Mouse (Mus musculus) liver, embryonic 15.5 days (tissue): ENCODE data around the gene Gm49601. TPM values are rescaled to one million over a fixed set of nuclear protein-coding genes. Genes with fewer than 3 reads are reported as not detected.

Experiments used
- ATAC-seq: fragments of 200-750 bp; cut with Nextera tagmentation; 2 replicates; pipeline ENCODE4 v1.8.0; 2017; ENCODE audit warnings: moderate number of reproducible peaks, mild to moderate bottlenecking, moderate library complexity; ENCODE audit not compliant: insufficient read depth
- H3K27ac ChIP-seq: fragments of 300-500 bp; sonication (generic); replicated peaks from 2 replicates; pipeline ENCODE4 v1.5.1; 2015; ENCODE audit warnings: mild to moderate bottlenecking, inconsistent platforms
- H3K27me3 ChIP-seq: fragments of 300-500 bp; sonication (generic); 2 replicates; pipeline ENCODE4 v1.6.1; 2015; ENCODE audit warnings: mild to moderate bottlenecking, inconsistent platforms
- H3K36me3 ChIP-seq: fragments of 300-500 bp; sonication (generic); replicated peaks from 2 replicates; pipeline ENCODE4 v1.6.1; 2015; ENCODE audit warnings: moderate library complexity, mild to moderate bottlenecking, inconsistent platforms
- H3K4me1 ChIP-seq: fragments of 300-500 bp; sonication (generic); replicated peaks from 2 replicates; pipeline ENCODE4 v1.6.1; 2015; ENCODE audit warnings: inconsistent platforms
- H3K4me2 ChIP-seq: fragments of 300-500 bp; sonication (generic); 2 replicates; pipeline ENCODE4 v1.6.1; 2015; ENCODE audit warnings: moderate library complexity, mild to moderate bottlenecking, inconsistent platforms
- H3K4me3 ChIP-seq: fragments of 300-500 bp; sonication (generic); replicated peaks from 2 replicates; pipeline ENCODE4 v1.5.1; 2015; ENCODE audit warnings: mild to moderate bottlenecking, inconsistent platforms
- H3K9ac ChIP-seq: fragments of 300-500 bp; sonication (generic); 2 replicates; pipeline ENCODE4 v1.6.1; 2015; ENCODE audit warnings: moderate library complexity, mild to moderate bottlenecking, inconsistent platforms
- H3K9me3 ChIP-seq: fragments of 300-500 bp; sonication (generic); replicated peaks from 2 replicates; pipeline ENCODE4 v1.6.1; 2016; ENCODE audit warnings: inconsistent platforms
- WGBS: fragments of 180-500 bp; shearing (Covaris S2); methylation state at CpG from one replicate; pipeline ENCODE4 v1.1.7; 2015; ENCODE audit warnings: mixed read lengths; ENCODE audit not compliant: insufficient replicate concordance; 5-methylcytosine and 5-hydroxymethylcytosine counted together
- polyA plus RNA-seq: library from polyadenylated mRNA; unstranded; fragments of >200 nt; fragmentation: Nextera tagmentation; extraction: Ambion mirVana; gene quantifications from 2 replicates; pipeline ENCODE4 v1.2.1, GENCODE M21; 2015

The Gm49601 gene
- polyA plus RNA-seq, 1 experiment from 2014 or later: 0.39 TPM

DNA sequence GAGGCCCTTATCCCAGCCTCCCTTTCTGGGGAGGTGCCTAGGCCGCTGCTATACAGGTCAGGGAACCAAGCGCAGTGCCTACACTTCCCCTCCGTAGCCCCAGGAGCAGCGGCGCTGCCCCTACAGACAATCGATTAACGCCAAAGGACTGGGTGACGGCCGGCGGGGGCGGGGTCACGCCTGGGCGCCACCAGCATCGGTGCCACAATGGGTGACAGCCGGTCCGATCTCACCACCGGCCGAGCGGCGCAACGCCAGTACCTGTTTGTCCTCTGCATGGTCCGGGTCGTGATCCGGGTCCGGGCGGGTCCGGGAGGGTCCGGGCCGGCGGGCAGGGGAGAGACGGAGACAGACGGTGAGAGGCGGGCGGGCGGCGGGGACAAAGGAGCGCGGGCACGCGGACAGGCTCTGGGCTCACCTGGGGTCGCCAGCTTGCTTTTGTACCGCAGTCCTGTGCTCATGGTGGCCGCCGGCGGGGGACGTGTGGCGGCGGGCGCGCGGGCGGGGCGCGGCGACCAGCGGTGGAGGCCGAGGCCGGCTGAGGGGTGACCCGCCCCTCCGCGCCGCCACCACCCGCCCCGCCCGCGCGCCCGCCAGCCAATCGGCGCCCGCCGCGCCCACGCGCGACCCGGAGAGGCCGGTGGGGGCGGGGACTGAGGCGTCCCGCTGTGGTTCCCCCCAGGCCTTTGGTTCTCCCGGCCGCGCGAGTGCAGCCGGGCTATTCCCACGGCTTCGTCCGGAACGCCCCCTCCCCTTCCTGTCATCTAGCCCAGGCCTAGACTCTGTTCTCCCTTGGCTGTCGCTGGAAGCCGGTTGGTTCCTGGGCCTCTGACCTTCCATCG lies 3.4 kb upstream of the Gm49601 start, which contains the start of gene Sept5:
Sept5 (minus strand) TSS at position 565 of the 842 bp plus-strand sequence.
- Histone ChIP-seq H3K4me1 (peaks cover 35% of the 10 kb centered on the region), H3K4me2 (peak within 1 kb of the TSS; percentile 77), H3K27ac (no peak within 1 kb of the TSS), H3K27me3 (peaks cover 84% of the 10 kb centered on the region), H3K9ac (no peak within 1 kb of the TSS), H3K36me3 (no peaks in the 10 kb centered on the region), H3K9me3 (no peaks in the 10 kb centered on the region), H3K4me3 (peak within 1 kb of the TSS; percentile 58)
- peak; percentile 56; the same call in 1 of the 2 replicates for ATAC-seq
- WGBS: under 1% methylated on average over 74 of the region's 93 CpGs

GRCm38 (mm10) chr16:18628948-18629340 lies 2.7 kb upstream of the Gm49601 start:
- H3K27ac ChIP-seq: no peak overlapping the region
- H3K4me2 ChIP-seq: peak overlapping the region; percentile 77
- no peaks in the 10 kb centered on the region for H3K9me3 ChIP-seq
- H3K36me3 ChIP-seq: no peaks in the 10 kb centered on the region
- H3K9ac ChIP-seq: no peak overlapping the region
- peaks cover 35% of the 10 kb centered on the region for H3K4me1 ChIP-seq
- no peak for ATAC-seq
- H3K27me3 ChIP-seq: peaks cover 91% of the 10 kb centered on the region
- peak overlapping the region; percentile 58 for H3K4me3 ChIP-seq
- WGBS: 42% methylated on average over 2 of the region's 2 CpGs

DNA sequence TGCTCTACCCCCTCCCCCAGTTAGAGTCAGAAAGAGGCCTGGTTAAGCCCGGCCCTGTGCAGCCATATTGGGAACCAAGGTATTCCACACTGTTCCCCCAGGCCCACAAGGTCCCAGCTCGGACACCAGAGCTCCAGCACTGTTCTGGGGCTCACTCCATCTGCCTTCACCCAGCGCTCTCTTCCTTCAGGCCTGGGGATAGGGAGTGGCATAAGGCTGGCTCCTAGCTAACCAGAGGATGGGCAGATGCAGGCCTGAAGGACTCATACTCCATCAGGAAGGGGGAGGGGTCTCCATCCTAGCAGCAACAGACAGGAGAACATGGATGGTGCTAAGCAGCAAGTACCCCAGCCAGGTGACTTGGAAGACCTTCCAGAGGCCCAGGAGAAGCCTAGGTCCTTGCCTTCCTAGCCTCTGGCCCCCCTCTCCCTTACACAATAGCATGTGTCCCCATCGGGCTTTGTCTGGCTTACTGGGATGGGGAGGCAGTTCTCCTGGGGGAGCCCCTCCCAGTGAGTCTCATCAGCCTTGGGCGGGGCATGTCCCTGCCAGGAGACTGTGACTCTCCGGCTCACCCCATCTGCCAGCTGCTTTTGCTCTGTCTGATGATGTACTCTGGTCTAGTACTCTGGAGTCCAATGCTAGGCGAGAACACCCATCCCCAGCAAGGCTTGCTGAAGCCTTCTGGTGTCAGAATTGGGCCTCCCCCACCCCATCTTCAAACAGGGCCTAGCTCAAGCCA lies 2.1 kb upstream of the Gm49601 start:
- Histone ChIP-seq H3K27me3 (peaks cover 96% of the 10 kb centered on the region), H3K27ac (no peak overlapping the region), H3K36me3 (no peaks in the 10 kb centered on the region), H3K4me2 (peak overlapping the region; percentile 77), H3K4me1 (peaks cover 35% of the 10 kb centered on the region), H3K9ac (no peak overlapping the region), H3K9me3 (no peaks in the 10 kb centered on the region), H3K4me3 (peak overlapping the region; percentile 58)
- no peak for ATAC-seq
- 49% methylated on average over 7 of the region's 7 CpGs for WGBS

DNA sequence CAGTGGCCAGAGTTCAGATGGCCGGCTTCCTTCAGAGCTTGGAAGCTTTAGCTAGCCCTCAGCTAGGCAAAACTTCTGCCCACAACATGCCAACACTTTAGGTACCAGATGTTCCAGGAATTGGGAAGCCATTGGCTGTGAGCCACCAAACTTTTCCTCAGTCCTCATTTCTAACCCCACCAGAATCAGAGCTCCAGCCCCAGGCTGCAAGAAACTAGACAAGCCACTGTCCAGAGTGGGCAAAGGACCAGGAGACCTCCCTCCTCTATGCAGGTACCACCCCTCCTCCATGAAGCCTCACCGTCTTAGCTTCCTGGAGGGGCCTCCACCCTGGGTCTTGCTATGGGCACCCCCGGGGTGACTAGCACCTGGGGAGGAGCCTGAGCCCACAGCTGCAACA lies 936 bp upstream of the Gm49601 start:
- peak overlapping the region; percentile 72; the same call in 1 of the 2 replicates for H3K4me2 ChIP-seq
- H3K27ac ChIP-seq: no peak overlapping the region
- no peaks in the 10 kb centered on the region for H3K36me3 ChIP-seq
- no peak overlapping the region for H3K4me3 ChIP-seq
- H3K27me3 ChIP-seq: peaks cover 97% of the 10 kb centered on the region
- ATAC-seq: no peak
- peaks cover 36% of the 10 kb centered on the region for H3K4me1 ChIP-seq
- H3K9me3 ChIP-seq: no peaks in the 10 kb centered on the region
- 48% methylated on average over 3 of the region's 3 CpGs for WGBS
- H3K9ac ChIP-seq: no peak overlapping the region

GRCm38 (mm10) chr16:18625791-18626311 lies 376 bp downstream of the Gm49601 start:
- H3K4me1 ChIP-seq: peaks cover 42% of the 10 kb centered on the region
- H3K27me3 ChIP-seq: peaks cover 100% of the 10 kb centered on the region
- no peak overlapping the region for H3K27ac ChIP-seq
- peak overlapping the region; percentile 50 for H3K4me3 ChIP-seq
- H3K9me3 ChIP-seq: no peaks in the 10 kb centered on the region
- 8% methylated on average over 26 of the region's 26 CpGs for WGBS
- H3K4me2 ChIP-seq: peak overlapping the region; percentile 72
- no peak for ATAC-seq
- H3K9ac ChIP-seq: no peak overlapping the region
- no peaks in the 10 kb centered on the region for H3K36me3 ChIP-seq

GRCm38 (mm10) chr16:18625097-18625496 lies 1.1 kb downstream of the Gm49601 start:
- Histone ChIP-seq H3K9me3 (no peaks in the 10 kb centered on the region), H3K36me3 (no peaks in the 10 kb centered on the region)
- WGBS: 30% methylated on average over 14 of the region's 14 CpGs

GRCm38 (mm10) chr16:18624641-18625040 lies 1.6 kb downstream of the Gm49601 start:
- H3K4me3 ChIP-seq: no peak overlapping the region
- no peak overlapping the region for H3K27ac ChIP-seq
- H3K9me3 ChIP-seq: no peaks in the 10 kb centered on the region
- ATAC-seq: no peak
- H3K9ac ChIP-seq: no peak overlapping the region
- H3K36me3 ChIP-seq: no peaks in the 10 kb centered on the region
- H3K4me2 ChIP-seq: no peak overlapping the region
- 21% methylated on average over 15 of the region's 15 CpGs for WGBS
- H3K4me1 ChIP-seq: peaks cover 38% of the 10 kb centered on the region
- peaks cover 100% of the 10 kb centered on the region for H3K27me3 ChIP-seq

More at GRCm38 (mm10) chr16:18625097-18625496, 1.1 kb downstream of the Gm49601 start:
- peaks cover 100% of the 10 kb centered on the region for H3K27me3 ChIP-seq
- no peak overlapping the region for H3K27ac ChIP-seq
- H3K9ac ChIP-seq: no peak overlapping the region
- H3K4me2 ChIP-seq: no peak overlapping the region
- ATAC-seq: no peak
- no peak overlapping the region for H3K4me3 ChIP-seq
- H3K4me1 ChIP-seq: peaks cover 42% of the 10 kb centered on the region

DNA sequence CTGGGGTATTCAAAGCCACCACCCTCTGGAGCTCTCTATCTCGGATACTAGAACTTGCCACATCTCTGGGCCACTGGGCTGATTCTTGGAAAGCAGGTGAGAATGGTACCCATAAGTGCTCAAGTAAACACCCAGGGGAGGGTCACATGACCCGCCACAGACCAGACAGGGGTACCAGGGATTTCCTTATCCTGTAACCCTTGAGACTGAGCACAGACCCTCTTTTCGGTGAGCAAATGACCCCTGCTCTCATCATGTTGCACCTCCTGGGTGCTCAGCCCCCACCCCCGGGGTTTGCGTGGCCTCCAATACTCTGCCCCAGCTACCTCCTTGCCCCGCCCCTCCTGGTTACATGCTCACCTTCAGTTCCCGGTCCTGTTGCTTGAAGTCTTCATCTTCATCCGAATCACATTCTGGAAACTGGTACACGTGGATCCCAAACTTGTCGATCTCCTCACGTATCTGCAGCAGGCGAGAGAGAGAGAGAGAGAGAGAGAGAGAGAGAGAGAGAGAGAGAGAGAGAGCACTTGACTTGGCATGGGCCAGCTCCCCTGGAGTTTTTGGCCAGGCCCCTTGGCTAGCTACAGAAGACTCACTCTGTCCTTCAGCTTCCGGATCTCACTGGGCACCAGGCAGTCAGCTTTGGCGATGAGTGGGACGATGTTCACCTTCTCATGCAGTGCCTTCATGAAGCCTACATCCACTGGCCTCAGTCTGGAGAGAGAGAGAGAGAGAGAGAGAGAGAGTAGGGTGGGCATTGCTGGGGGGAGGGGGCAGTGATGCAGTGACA lies 2.3 kb downstream of the Gm49601 start:
- Histone ChIP-seq H3K9ac (no peak overlapping the region), H3K4me3 (no peak overlapping the region), H3K9me3 (no peaks in the 10 kb centered on the region), H3K4me1 (peaks cover 32% of the 10 kb centered on the region), H3K27me3 (peaks cover 100% of the 10 kb centered on the region), H3K27ac (no peak overlapping the region), H3K36me3 (no peaks in the 10 kb centered on the region), H3K4me2 (no peak overlapping the region)
- no peak for ATAC-seq
- 21% methylated on average over 15 of the region's 15 CpGs for WGBS

GRCm38 (mm10) chr16:18622916-18623750 lies 3.1 kb downstream of the Gm49601 start:
- Histone ChIP-seq H3K9me3 (no peaks in the 10 kb centered on the region), H3K36me3 (no peaks in the 10 kb centered on the region), H3K4me1 (peaks cover 29% of the 10 kb centered on the region), H3K27me3 (peaks cover 100% of the 10 kb centered on the region), H3K27ac (no peak overlapping the region), H3K4me3 (no peak overlapping the region), H3K4me2 (no peak overlapping the region), H3K9ac (no peak overlapping the region)
- ATAC-seq: no peak
- 17% methylated on average over 29 of the region's 29 CpGs for WGBS

- no peaks in the 10 kb centered on the region for H3K36me3 ChIP-seq
- no peaks in the 10 kb centered on the region for H3K9me3 ChIP-seq
- ATAC-seq: no peak
- H3K27me3 ChIP-seq: peaks cover 96% of the 10 kb centered on the region
- no peak within 1 kb of the TSS for H3K27ac ChIP-seq
- peak within 1 kb of the TSS; percentile 56 for H3K4me2 ChIP-seq
- H3K4me3 ChIP-seq: no peak within 1 kb of the TSS
- no peak within 1 kb of the TSS for H3K9ac ChIP-seq
- H3K4me1 ChIP-seq: peaks cover 38% of the 10 kb centered on the region
- 3% methylated on average over 17 of the region's 17 CpGs for WGBS
These were observed 4.2 kb downstream of the Gm49601 start, which contains the start of gene Gp1bb for GRCm38 (mm10) chr16:18622019-18622418. Gene Gp1bb (minus strand): TSS chr16:18622403.
